Mouse (Mus musculus) midbrain, embryonic 15.5 days (tissue): Measurements from ENCODE around the gene Magoh. TPM values are rescaled to one million over a fixed set of nuclear protein-coding genes. Genes with fewer than 3 reads are reported as not detected.

Source experiments
- ATAC-seq: fragments of 200-750 bp; cut with Nextera tagmentation; replicated peaks from 2 replicates; pipeline ENCODE4 v1.8.0; 2017; ENCODE audit warnings: moderate TSS enrichment
- H3K27ac ChIP-seq: fragments of 300-500 bp; sonication (generic); 2 replicates; pipeline ENCODE4 v1.5.1; 2015; ENCODE audit warnings: mild to moderate bottlenecking, inconsistent platforms
- H3K27me3 ChIP-seq: fragments of 300-500 bp; sonication (generic); replicated peaks from 2 replicates; pipeline ENCODE4 v1.6.1; 2015; ENCODE audit warnings: inconsistent platforms
- H3K36me3 ChIP-seq: fragments of 300-500 bp; sonication (generic); replicated peaks from 2 replicates; pipeline ENCODE4 v1.6.1; 2015; ENCODE audit warnings: inconsistent platforms
- H3K4me1 ChIP-seq: fragments of 300-500 bp; sonication (generic); 2 replicates; pipeline ENCODE4 v1.6.1; 2015; ENCODE audit warnings: inconsistent platforms
- H3K4me2 ChIP-seq: fragments of 300-500 bp; sonication (generic); 2 replicates; pipeline ENCODE4 v1.6.1; 2015; ENCODE audit warnings: inconsistent platforms, mild to moderate bottlenecking, moderate library complexity
- H3K4me3 ChIP-seq: fragments of 300-500 bp; sonication (generic); 2 replicates; pipeline ENCODE4 v1.5.1; 2015; ENCODE audit warnings: mild to moderate bottlenecking, inconsistent platforms
- H3K9ac ChIP-seq: fragments of 300-500 bp; sonication (generic); 2 replicates; pipeline ENCODE4 v1.6.1; 2015; ENCODE audit warnings: mild to moderate bottlenecking, inconsistent platforms
- H3K9me3 ChIP-seq: fragments of 300-500 bp; sonication (generic); 2 replicates; pipeline ENCODE4 v1.6.1; 2016; ENCODE audit warnings: inconsistent platforms
- WGBS: fragments of 180-500 bp; shearing (Covaris S2); methylation state at CpG from one replicate; pipeline ENCODE4 v1.1.7; 2015; ENCODE audit warnings: mixed read lengths; 5-methylcytosine and 5-hydroxymethylcytosine counted together
- polyA plus RNA-seq: library from polyadenylated mRNA; unstranded; fragments of >200 nt; fragmentation: Nextera tagmentation; extraction: Ambion mirVana; gene quantifications from 2 replicates; pipeline ENCODE4 v1.2.1, GENCODE M21; 2015

Gene Magoh
- polyA plus RNA-seq, result 95.6 and 103 TPM in 2 replicates

GRCm38 (mm10) chr4:107879254-107880050, at the start of gene Magoh:
Gene Magoh, plus strand, starts transcription at chr4:107879755.
- WGBS, result 3% methylated on average over 48 of the region's 48 CpGs
- peak within 1 kb of the TSS; percentile 62 for H3K4me3 ChIP-seq
- peak within 1 kb of the TSS; percentile 75 for H3K4me2 ChIP-seq
- H3K9ac ChIP-seq, result peak within 1 kb of the TSS; percentile 63
- ATAC-seq, result peak; percentile 94
- no peaks in the 10 kb centered on the region for H3K9me3 ChIP-seq
- H3K27ac ChIP-seq, result peak within 1 kb of the TSS; percentile 77
- H3K36me3 ChIP-seq, result peaks cover 23% of the 10 kb centered on the region
- H3K4me1 ChIP-seq, result peaks cover 16% of the 10 kb centered on the region
- no peaks in the 10 kb centered on the region for H3K27me3 ChIP-seq

DNA sequence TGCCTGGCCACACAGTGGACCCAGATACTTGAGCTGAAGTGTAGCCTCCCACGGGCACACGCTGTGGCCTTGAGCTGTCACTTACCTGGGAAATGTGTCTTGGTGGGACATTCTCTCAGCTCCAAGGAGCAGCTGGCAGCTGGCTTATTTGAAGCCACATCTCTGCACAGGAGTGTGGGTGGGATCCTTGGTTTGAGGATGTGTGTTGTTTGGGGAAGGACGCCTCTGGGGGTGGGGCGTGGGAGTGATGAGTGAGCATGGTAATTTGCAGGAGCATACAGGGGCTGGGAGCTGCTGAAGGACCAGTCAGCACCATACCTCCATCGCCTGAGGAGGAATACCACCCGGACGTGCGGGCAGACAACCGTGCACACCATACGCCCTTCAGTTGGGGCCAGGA, 49.4 kb upstream of the Magoh start:
- Histone ChIP-seq H3K4me1 (peaks cover 96% of the 10 kb centered on the region), H3K27ac (peak overlapping the region; percentile 75), H3K36me3 (no peaks in the 10 kb centered on the region), H3K9ac (no peak overlapping the region), H3K27me3 (no peaks in the 10 kb centered on the region), H3K4me3 (no peak overlapping the region), H3K4me2 (no peak overlapping the region), H3K9me3 (no peaks in the 10 kb centered on the region)
- ATAC-seq, result no peak
- 34% methylated on average over 10 of the region's 10 CpGs for WGBS

DNA sequence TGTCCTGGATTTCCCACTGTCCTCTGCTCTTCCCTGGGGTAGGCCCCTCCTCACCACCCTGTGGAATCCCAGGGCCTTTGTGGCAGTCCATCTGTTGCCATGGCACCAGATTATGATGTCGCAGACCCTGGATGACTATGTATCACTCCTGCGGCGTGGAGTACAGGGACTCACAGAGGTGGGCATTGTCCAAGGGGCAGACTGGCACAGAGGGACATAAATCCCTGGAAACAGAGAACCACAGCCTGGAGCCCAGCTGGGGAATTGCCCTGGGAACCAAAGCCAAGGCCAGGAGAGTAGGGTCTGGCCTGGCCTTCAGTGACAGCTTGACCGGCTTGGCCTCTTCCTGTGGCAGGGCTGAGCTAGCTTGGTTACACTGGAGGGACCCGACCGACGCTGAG, 48.7 kb upstream of the Magoh start:
- WGBS, result 12% methylated on average over 7 of the region's 7 CpGs

DNA sequence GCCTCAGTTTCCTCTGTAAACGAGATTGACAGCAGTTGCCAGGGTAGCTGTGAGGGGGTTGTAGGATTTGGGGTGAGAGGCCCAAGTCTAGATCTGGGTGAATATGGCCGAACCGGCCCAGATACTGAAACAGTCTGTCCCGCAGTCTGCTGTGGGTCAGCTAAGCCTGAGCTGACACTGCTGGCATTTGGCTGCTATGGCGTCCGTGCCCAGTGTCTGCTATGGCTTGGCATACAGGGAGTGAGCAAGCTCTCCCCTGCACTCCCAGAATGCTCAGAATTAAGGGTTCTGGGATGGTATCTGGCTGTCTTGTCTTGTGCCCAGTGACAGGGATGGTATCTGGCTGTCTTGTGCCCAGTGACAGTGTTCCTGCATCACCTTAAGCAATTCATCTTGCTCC, 47.9 kb upstream of the Magoh start:
- no peaks in the 10 kb centered on the region for H3K9me3 ChIP-seq
- no peak overlapping the region for H3K4me3 ChIP-seq
- no peak for ATAC-seq
- H3K36me3 ChIP-seq, result no peaks in the 10 kb centered on the region
- H3K27me3 ChIP-seq, result no peaks in the 10 kb centered on the region
- H3K4me2 ChIP-seq, result no peak overlapping the region
- WGBS, result 83% methylated on average over 6 of the region's 6 CpGs
- H3K4me1 ChIP-seq, result peaks cover 98% of the 10 kb centered on the region
- no peak overlapping the region for H3K9ac ChIP-seq
- H3K27ac ChIP-seq, result peak overlapping the region; percentile 75

More for the DNA sequence above, 48.7 kb upstream of the Magoh start:
- no peak overlapping the region for H3K4me2 ChIP-seq
- H3K27ac ChIP-seq, result peak overlapping the region; percentile 75
- no peak overlapping the region for H3K4me3 ChIP-seq
- no peaks in the 10 kb centered on the region for H3K27me3 ChIP-seq
- H3K36me3 ChIP-seq, result no peaks in the 10 kb centered on the region
- no peak overlapping the region; the same call in 1 of the 2 replicates for H3K9ac ChIP-seq
- peak; percentile 43 for ATAC-seq
- no peaks in the 10 kb centered on the region for H3K9me3 ChIP-seq
- peaks cover 96% of the 10 kb centered on the region for H3K4me1 ChIP-seq

DNA sequence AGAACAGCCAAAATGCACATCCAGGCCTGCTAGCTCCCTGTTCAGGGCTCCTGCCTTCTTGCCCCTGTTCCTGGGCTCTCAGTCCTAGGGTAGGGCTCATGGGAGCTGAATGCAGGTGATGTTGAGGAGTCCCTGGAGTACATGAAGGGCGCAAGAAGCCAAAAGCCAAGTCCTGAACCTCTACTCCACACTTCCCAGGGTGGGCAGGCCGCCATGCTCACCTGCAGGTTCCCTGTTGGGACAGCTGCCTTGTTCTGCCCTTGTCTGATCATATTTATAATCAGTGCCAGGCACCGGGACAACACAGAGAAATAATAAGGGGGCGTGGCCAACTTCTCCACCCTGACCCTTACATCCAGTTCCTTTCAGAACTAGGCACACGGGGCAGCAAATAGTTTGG, 46.0 kb upstream of the Magoh start:
- H3K27ac ChIP-seq, result 0 out of 2 replicates have a peak overlapping the region, but pooled peaks have one; percentile 86
- peaks cover 100% of the 10 kb centered on the region for H3K4me1 ChIP-seq
- 77% methylated on average over 5 of the region's 5 CpGs for WGBS
- no peaks in the 10 kb centered on the region for H3K27me3 ChIP-seq
- no peaks in the 10 kb centered on the region for H3K36me3 ChIP-seq
- ATAC-seq, result no peak
- no peak overlapping the region for H3K4me3 ChIP-seq
- H3K9me3 ChIP-seq, result no peaks in the 10 kb centered on the region
- no peak overlapping the region for H3K4me2 ChIP-seq
- no peak overlapping the region for H3K9ac ChIP-seq

DNA sequence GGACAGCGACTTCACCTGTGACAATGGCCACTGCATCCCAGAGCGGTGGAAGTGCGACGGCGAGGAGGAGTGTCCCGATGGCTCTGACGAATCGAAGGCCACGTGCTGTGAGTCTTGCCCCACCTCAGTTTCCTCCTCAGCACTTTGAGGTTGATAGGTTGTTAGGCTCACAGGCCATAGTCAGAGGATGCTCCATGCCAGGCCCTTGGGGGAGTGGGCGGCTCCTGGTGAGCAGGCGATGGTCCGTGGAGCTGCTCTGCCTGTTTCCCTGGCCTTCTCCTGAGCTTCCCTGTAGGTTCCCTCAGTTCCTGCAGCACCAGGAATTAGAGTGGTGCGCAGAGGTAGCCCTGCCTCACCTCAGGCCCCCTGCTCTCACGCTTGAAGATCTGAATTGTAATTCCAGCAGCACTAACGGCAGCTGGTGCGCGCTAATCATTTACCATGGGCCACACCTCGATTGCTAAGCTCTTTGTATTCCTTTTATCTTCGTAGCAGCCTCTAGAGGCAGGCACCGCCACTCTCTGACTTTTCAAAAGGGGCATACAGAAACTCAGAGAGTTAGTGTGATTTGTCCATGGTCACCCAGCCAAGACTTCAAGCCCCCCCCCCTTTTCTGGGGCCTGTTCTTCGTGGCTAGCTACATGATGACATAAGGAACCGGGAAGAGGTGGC, 44.8 kb upstream of the Magoh start:
- peak; percentile 10; the same call in 1 of the 2 replicates for ATAC-seq
- 0 out of 2 replicates have a peak overlapping the region, but pooled peaks have one; percentile 3 for H3K4me2 ChIP-seq
- no peaks in the 10 kb centered on the region for H3K36me3 ChIP-seq
- no peak overlapping the region for H3K4me3 ChIP-seq
- 28% methylated on average over 22 of the region's 22 CpGs for WGBS
- H3K9ac ChIP-seq, result peak overlapping the region; percentile 23; the same call in 1 of the 2 replicates
- peaks cover 95% of the 10 kb centered on the region for H3K4me1 ChIP-seq
- H3K27ac ChIP-seq, result peak overlapping the region; percentile 86
- H3K27me3 ChIP-seq, result no peaks in the 10 kb centered on the region
- H3K9me3 ChIP-seq, result no peaks in the 10 kb centered on the region

GRCm38 (mm10) chr4:107835508-107835909, 44.0 kb upstream of the Magoh start:
- peak; percentile 25 for ATAC-seq
- no peak overlapping the region for H3K4me3 ChIP-seq

DNA sequence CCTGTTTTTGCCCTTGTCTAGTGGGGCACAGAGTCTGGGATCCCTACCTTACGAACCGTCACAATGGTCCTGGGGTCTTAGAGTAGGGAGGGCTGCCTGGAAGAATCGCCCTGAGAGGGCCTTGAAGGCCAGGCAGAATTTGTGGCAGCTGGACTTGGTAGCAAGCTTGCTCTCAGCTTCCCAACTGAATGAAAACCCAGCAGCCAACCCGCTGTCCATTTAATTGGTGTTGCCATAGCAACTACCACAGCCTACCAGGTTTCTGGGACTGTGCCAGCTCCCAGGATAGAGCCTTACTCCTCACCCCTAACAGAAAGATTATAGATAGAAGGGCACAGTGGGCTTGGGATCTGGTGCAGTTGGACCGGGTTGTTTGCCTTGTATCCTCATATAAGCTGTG, 42.8 kb upstream of the Magoh start:
- no peak overlapping the region for H3K4me3 ChIP-seq
- ATAC-seq, result no peak; the same call in 1 of the 2 replicates
- 11% methylated on average over 5 of the region's 5 CpGs for WGBS
- H3K9ac ChIP-seq, result 0 out of 2 replicates have a peak overlapping the region, but pooled peaks have one; percentile 14
- peaks cover 77% of the 10 kb centered on the region for H3K4me1 ChIP-seq
- no peaks in the 10 kb centered on the region for H3K9me3 ChIP-seq
- no peaks in the 10 kb centered on the region for H3K27me3 ChIP-seq
- no peaks in the 10 kb centered on the region for H3K36me3 ChIP-seq
- H3K27ac ChIP-seq, result peak overlapping the region; percentile 86
- peak overlapping the region; percentile 16; the same call in 1 of the 2 replicates for H3K4me2 ChIP-seq

More at GRCm38 (mm10) chr4:107835508-107835909, 44.0 kb upstream of the Magoh start:
- Histone ChIP-seq H3K36me3 (no peaks in the 10 kb centered on the region), H3K27me3 (no peaks in the 10 kb centered on the region), H3K9me3 (no peaks in the 10 kb centered on the region), H3K27ac (peak overlapping the region; percentile 86), H3K9ac (peak overlapping the region; percentile 23; the same call in 1 of the 2 replicates), H3K4me1 (peaks cover 88% of the 10 kb centered on the region), H3K4me2 (peak overlapping the region; percentile 3; the same call in 1 of the 2 replicates)
- 14% methylated on average over 5 of the region's 5 CpGs for WGBS

- Histone ChIP-seq H3K9me3 (no peaks in the 10 kb centered on the region), H3K27me3 (no peaks in the 10 kb centered on the region), H3K4me2 (no peak overlapping the region), H3K36me3 (no peaks in the 10 kb centered on the region), H3K4me3 (no peak overlapping the region), H3K9ac (no peak overlapping the region), H3K4me1 (peaks cover 76% of the 10 kb centered on the region), H3K27ac (peak overlapping the region; percentile 86)
- 24% methylated on average over 3 of the region's 3 CpGs for WGBS
- no peak for ATAC-seq
These were observed 41.6 kb upstream of the Magoh start for GRCm38 (mm10) chr4:107837910-107838309.

DNA sequence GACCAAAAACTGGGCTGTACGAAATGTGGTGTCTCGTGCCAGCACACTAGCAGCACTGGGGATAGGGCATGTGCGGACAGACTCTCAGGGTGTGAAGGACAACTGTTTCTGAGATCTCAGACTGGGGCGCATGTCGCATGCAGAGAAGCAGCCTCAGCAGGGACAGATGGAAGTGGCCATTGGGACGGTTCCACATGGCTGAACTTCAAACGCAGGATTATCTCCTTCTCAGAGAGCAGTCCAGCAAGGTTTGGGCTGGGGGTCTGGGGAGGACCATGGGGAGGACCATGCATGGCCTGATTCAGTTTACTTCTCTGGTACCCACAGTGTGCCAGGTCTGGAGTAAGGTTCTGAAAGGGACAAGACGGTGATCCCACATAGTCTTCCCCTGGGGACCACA, 35.9 kb upstream of the Magoh start:
- Histone ChIP-seq H3K9me3 (no peaks in the 10 kb centered on the region), H3K4me3 (no peak overlapping the region), H3K9ac (no peak overlapping the region), H3K36me3 (peaks cover 15% of the 10 kb centered on the region), H3K4me1 (peaks cover 33% of the 10 kb centered on the region), H3K4me2 (no peak overlapping the region), H3K27ac (no peak overlapping the region), H3K27me3 (0 out of 2 replicates have a peak, but pooled peaks cover 6% of the 10 kb centered on the region)
- WGBS, result 29% methylated on average over 8 of the region's 8 CpGs
- no peak for ATAC-seq

DNA sequence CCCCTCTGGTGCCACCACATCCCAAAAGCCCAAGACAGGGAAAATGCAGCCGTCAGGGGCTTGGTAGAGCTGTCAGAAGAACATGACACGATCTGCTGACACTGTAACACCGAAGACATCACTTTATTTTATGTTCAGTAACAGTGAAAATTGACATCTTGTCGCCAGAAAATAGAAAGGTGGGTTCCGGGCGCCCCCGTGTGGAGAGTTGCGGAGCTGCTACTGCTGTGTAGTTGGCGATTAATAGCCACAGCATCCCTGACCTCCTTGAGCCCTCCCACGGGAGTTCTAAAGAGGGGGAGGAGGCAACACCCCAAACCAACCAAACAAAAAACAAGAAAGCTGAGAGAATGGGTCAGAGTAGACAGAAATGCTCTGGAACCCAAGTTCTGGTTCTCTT, 34.6 kb upstream of the Magoh start:
- Histone ChIP-seq H3K9me3 (no peaks in the 10 kb centered on the region), H3K27ac (peak overlapping the region; percentile 56; the same call in 1 of the 2 replicates), H3K4me3 (no peak overlapping the region), H3K27me3 (0 out of 2 replicates have a peak, but pooled peaks cover 6% of the 10 kb centered on the region), H3K36me3 (peaks cover 16% of the 10 kb centered on the region), H3K4me1 (peaks cover 26% of the 10 kb centered on the region), H3K9ac (no peak overlapping the region), H3K4me2 (no peak overlapping the region)
- 0 out of 2 replicates have a peak, but pooled peaks have one; percentile 11 for ATAC-seq
- WGBS, result 3% methylated on average over 10 of the region's 10 CpGs

GRCm38 (mm10) chr4:107846795-107847194, 32.8 kb upstream of the Magoh start:
- 64% methylated on average over 7 of the region's 7 CpGs for WGBS
- Histone ChIP-seq H3K27me3 (0 out of 2 replicates have a peak, but pooled peaks cover 6% of the 10 kb centered on the region), H3K27ac (no peak overlapping the region), H3K4me1 (peaks cover 25% of the 10 kb centered on the region), H3K9ac (no peak overlapping the region), H3K36me3 (peaks cover 20% of the 10 kb centered on the region), H3K4me2 (no peak overlapping the region), H3K9me3 (no peaks in the 10 kb centered on the region), H3K4me3 (no peak overlapping the region)
- ATAC-seq, result no peak
